ENCODE assay signal across 26 mouse cellular contexts in the genomic region with DNA sequence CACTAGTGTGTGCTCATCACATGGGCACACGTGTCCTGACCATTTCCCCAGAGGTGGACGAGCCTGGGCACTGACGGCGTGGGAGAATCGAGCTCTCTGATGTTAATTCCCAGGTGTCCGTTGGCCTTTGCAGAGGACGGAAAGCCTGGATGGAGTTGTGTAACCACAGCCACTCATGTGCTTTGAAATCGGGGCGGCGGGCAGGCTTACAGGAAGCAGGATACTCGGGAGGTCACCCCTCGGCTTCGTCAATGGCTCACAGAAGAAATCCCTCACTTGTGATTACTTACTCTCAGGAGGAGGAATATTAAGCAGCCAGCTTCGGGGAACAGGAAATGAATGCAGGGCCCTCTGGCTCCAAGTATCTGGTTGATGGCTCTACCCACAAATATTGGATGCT.
DNase-seq lines count a peak whose midpoint lies in the region; ATAC-seq lines count a peak whose summit lies in the region.
"Had no signal": no experiment of that assay in that cellular context is flagged by ENCODE, and none has a peak within 500 bp of the region (broad histone marks: within the 10 kb centered on the region; RNA-seq: fewer than 3 reads in every experiment).

No protein-coding gene starts in this region.

- H3K27ac ChIP-seq in liver, embryonic 13.5 days = 0 out of 2 replicates have a peak overlapping the region, but pooled peaks have one; percentile 18
- peak overlapping the region; percentile 43; the same call in 1 of the 2 replicates for H3K27ac ChIP-seq in midbrain, embryonic 10.5 days (replicated peaks)
- no peak overlapping the region for H3K27ac ChIP-seq in midbrain, embryonic 16.5 days (ENCODE audit: low read length)
- H3K27ac ChIP-seq in limb, embryonic 12.5 days = peak overlapping the region; percentile 0; the same call in 1 of the 2 replicates
- H3K27ac ChIP-seq: embryonic facial prominence, embryonic 12.5 days; embryonic facial prominence, embryonic 15.5 days; forebrain, embryonic 13.5 days; gastrocnemius, adult 2 months; heart, embryonic 15.5 days; hindbrain, embryonic 14.5 days; hindbrain, postnatal 0 days had no signal

- no peak overlapping the region for H3K9ac ChIP-seq in liver, embryonic 13.5 days
- H3K9ac ChIP-seq in midbrain, embryonic 16.5 days (ENCODE audit: low read depth, low read length) = no peak overlapping the region
- H3K9ac ChIP-seq in limb, embryonic 12.5 days (replicated peaks) = no peak overlapping the region
- H3K9ac ChIP-seq: embryonic facial prominence, embryonic 12.5 days; embryonic facial prominence, embryonic 15.5 days; forebrain, embryonic 13.5 days; forebrain, postnatal 0 days; heart, embryonic 12.5 days; heart, embryonic 15.5 days; hindbrain, embryonic 14.5 days had no signal

- peaks cover 45% of the 10 kb centered on the region for H3K4me1 ChIP-seq in liver, embryonic 13.5 days (replicated peaks)
- H3K4me1 ChIP-seq in midbrain, embryonic 10.5 days = peaks cover 29% of the 10 kb centered on the region
- no peaks in the 10 kb centered on the region for H3K4me1 ChIP-seq in midbrain, embryonic 16.5 days (ENCODE audit: control insufficient read depth, insufficient read depth, low read length)
- H3K4me1 ChIP-seq in limb, embryonic 12.5 days (replicated peaks) = peaks cover 70% of the 10 kb centered on the region
- H3K4me1 ChIP-seq: embryonic facial prominence, embryonic 15.5 days had no signal

- ATAC-seq in liver, embryonic 13.5 days (ENCODE audit: low read depth) = no peak
- ATAC-seq in midbrain, embryonic 16.5 days = no peak
- no peak for ATAC-seq in limb, embryonic 12.5 days (ENCODE audit: insufficient number of reproducible peaks, insufficient read depth, low FRiP score, low TSS enrichment, low read depth)
- no peak for ATAC-seq in erythroid progenitor cell, adult 5-6 weeks (replicated peaks; ENCODE audit: low FRiP score, poor library complexity, severe bottlenecking)
- ATAC-seq: CD4-positive, CD25-positive, alpha-beta regulatory T cell, adult 4 months; forebrain, embryonic 13.5 days; forebrain, postnatal 0 days; hindbrain, postnatal 0 days had no signal

- 0 out of 2 replicates have a peak, but pooled peaks cover 23% of the 10 kb centered on the region for H3K27me3 ChIP-seq in liver, embryonic 13.5 days
- H3K27me3 ChIP-seq in midbrain, embryonic 10.5 days (ENCODE audit: low read depth, poor library complexity, severe bottlenecking) = no peaks in the 10 kb centered on the region
- no peaks in the 10 kb centered on the region for H3K27me3 ChIP-seq in midbrain, embryonic 16.5 days (ENCODE audit: control insufficient read depth, insufficient read depth, low read depth, low read length)
- H3K27me3 ChIP-seq in limb, embryonic 12.5 days = no peaks in the 10 kb centered on the region; the same call in 1 of the 2 replicates
- H3K27me3 ChIP-seq: embryonic facial prominence, embryonic 12.5 days; embryonic facial prominence, embryonic 15.5 days; forebrain, embryonic 13.5 days had no signal

- no peak overlapping the region for H3K4me3 ChIP-seq in liver, embryonic 13.5 days (replicated peaks)
- H3K4me3 ChIP-seq in midbrain, embryonic 10.5 days = no peak overlapping the region
- H3K4me3 ChIP-seq in midbrain, embryonic 16.5 days (ENCODE audit: low read depth, low read length) = no peak overlapping the region
- H3K4me3 ChIP-seq in limb, embryonic 12.5 days (replicated peaks) = no peak overlapping the region
- H3K4me3 ChIP-seq: embryonic facial prominence, embryonic 12.5 days; embryonic facial prominence, embryonic 15.5 days; forebrain, embryonic 13.5 days; gastrocnemius, adult 2 months; heart, embryonic 12.5 days; heart, embryonic 15.5 days had no signal

- H3K36me3 ChIP-seq in liver, embryonic 13.5 days = no peaks in the 10 kb centered on the region
- H3K36me3 ChIP-seq in midbrain, embryonic 10.5 days = no peaks in the 10 kb centered on the region
- H3K36me3 ChIP-seq in midbrain, embryonic 16.5 days (ENCODE audit: control insufficient read depth, insufficient read depth, low read length) = no peaks in the 10 kb centered on the region
- no peaks in the 10 kb centered on the region for H3K36me3 ChIP-seq in limb, embryonic 12.5 days
- H3K36me3 ChIP-seq: embryonic facial prominence, embryonic 12.5 days; embryonic facial prominence, embryonic 15.5 days; heart, embryonic 12.5 days; heart, embryonic 15.5 days had no signal

- DNase-seq in liver, embryonic 13.5 days = no peak
- DNase-seq in liver = no peak
- no peak for DNase-seq in midbrain, embryonic 10.5 days (ENCODE audit: low spot score)
- DNase-seq: adrenal gland, adult 2 months; adrenal gland, postnatal 14 days; cerebellum, adult 11 months; cerebellum, adult 2 months; cerebellum, adult 9-11 months; cerebellum, postnatal 25 days; forebrain, postnatal 0 days; gastrocnemius, adult 2 months; gastrocnemius, postnatal 14 days; heart, adult 18-20 months; heart, postnatal 14 days; heart, postnatal 4 days had no signal

- H3K9me3 ChIP-seq in liver, embryonic 13.5 days (replicated peaks) = no peaks in the 10 kb centered on the region
- no peaks in the 10 kb centered on the region for H3K9me3 ChIP-seq in midbrain, embryonic 10.5 days (replicated peaks)
- no peaks in the 10 kb centered on the region; the same call in 1 of the 2 replicates for H3K9me3 ChIP-seq in midbrain, embryonic 16.5 days (replicated peaks; ENCODE audit: control insufficient read depth, low read length, poor library complexity, severe bottlenecking)
- no peaks in the 10 kb centered on the region for H3K9me3 ChIP-seq in limb, embryonic 12.5 days
- H3K9me3 ChIP-seq: embryonic facial prominence, embryonic 12.5 days; embryonic facial prominence, embryonic 15.5 days; forebrain, embryonic 13.5 days; heart, embryonic 12.5 days; heart, embryonic 15.5 days had no signal

- WGBS in liver, embryonic 13.5 days (ENCODE audit: insufficient replicate concordance) = 67% methylated on average over 14 of the region's 14 CpGs
- WGBS in midbrain, embryonic 10.5 days = 83% methylated on average over 14 of the region's 14 CpGs
- WGBS in midbrain, embryonic 16.5 days = 75% methylated on average over 14 of the region's 14 CpGs
- 50% methylated on average over 14 of the region's 14 CpGs for WGBS in limb, embryonic 12.5 days

- H3K4me2 ChIP-seq in liver, embryonic 13.5 days = no peak overlapping the region
- H3K4me2 ChIP-seq in midbrain, embryonic 16.5 days (ENCODE audit: low read length) = no peak overlapping the region
- H3K4me2 ChIP-seq in limb, embryonic 12.5 days = no peak overlapping the region
- H3K4me2 ChIP-seq: embryonic facial prominence, embryonic 12.5 days; embryonic facial prominence, embryonic 15.5 days; forebrain, embryonic 13.5 days; heart, embryonic 12.5 days; heart, embryonic 15.5 days; hindbrain, embryonic 14.5 days had no signal
